Mouse (Mus musculus): ENCODE measurements around the gene Tet3.

GRCm38 (mm10) chr6:83427968-83428731, 30.7 kb downstream of the Tet3 start:
- no peak for TF ChIP-seq MAFK (IDR thresholded peaks at IDR 0.05; ENCODE audit: insufficient read depth, low read depth, low read length)
- TF ChIP-seq HCFC1 (IDR thresholded peaks at IDR 0.05; ENCODE audit: borderline replicate concordance, insufficient read depth, low read length) = no peak
- no peak for TF ChIP-seq ZC3H11A (IDR thresholded peaks at IDR 0.05; ENCODE audit: borderline replicate concordance, low read depth, low read length)
- no peak for TF ChIP-seq ZNF384 (IDR thresholded peaks at IDR 0.05; ENCODE audit: low read depth, low read length)

Measured in ES-E14 (cell line).